Mouse (Mus musculus): ENCODE data around the gene Rac2. TPM values are rescaled to one million over a fixed set of nuclear protein-coding genes. Genes with fewer than 3 reads are reported as not detected.

The Rac2 gene
- total and polyA plus RNA-seq, 3 experiments = 160 to 942 (median 453) TPM

Other genes with a start within 250 kb of the Rac2 start
- 146 and 179 TPM in 2 replicates for gene Csf2rb, start 247.0 kb downstream of the Rac2 start, total RNA-seq (2012; rRNA removed)
- gene Csf2rb, start 247.0 kb downstream of the Rac2 start, total RNA-seq (2014; rRNA removed) = 124 and 134 TPM in 2 replicates
- 222 and 269 TPM in 2 replicates for gene Csf2rb, start 247.0 kb downstream of the Rac2 start, polyA plus RNA-seq (2012; ENCODE audit: insufficient read length, low read depth)
- gene Tex33, start 176.9 kb downstream of the Rac2 start, total RNA-seq (2012; rRNA removed) = not detected in 2 replicates
- gene Tex33, start 176.9 kb downstream of the Rac2 start, total RNA-seq (2014; rRNA removed) = not detected in 2 replicates
- gene Tex33, start 176.9 kb downstream of the Rac2 start, polyA plus RNA-seq (2012; ENCODE audit: insufficient read length, low read depth) = not detected in 2 replicates
- 1.8 and 2.0 TPM in 2 replicates for gene Tst, start 166.9 kb downstream of the Rac2 start, total RNA-seq (2012; rRNA removed)
- gene Tst, start 166.9 kb downstream of the Rac2 start, total RNA-seq (2014; rRNA removed) = 0.66 and 0.67 TPM in 2 replicates
- 0.56 and 0.57 TPM in 2 replicates for gene Tst, start 166.9 kb downstream of the Rac2 start, polyA plus RNA-seq (2012; ENCODE audit: insufficient read length, low read depth)
- 33.0 and 46.3 TPM in 2 replicates for gene Mpst, start 166.4 kb downstream of the Rac2 start, total RNA-seq (2012; rRNA removed)
- 18.1 and 27.0 TPM in 2 replicates for gene Mpst, start 166.4 kb downstream of the Rac2 start, total RNA-seq (2014; rRNA removed)
- 21.5 and 24.4 TPM in 2 replicates for gene Mpst, start 166.4 kb downstream of the Rac2 start, polyA plus RNA-seq (2012; ENCODE audit: insufficient read length, low read depth)
- gene Kctd17, start 144.2 kb downstream of the Rac2 start, total RNA-seq (2012; rRNA removed) = not detected in 2 replicates
- gene Kctd17, start 144.2 kb downstream of the Rac2 start, total RNA-seq (2014; rRNA removed) = not detected in 2 replicates
- gene Kctd17, start 144.2 kb downstream of the Rac2 start, polyA plus RNA-seq (2012; ENCODE audit: insufficient read length, low read depth) = not detected in 2 replicates
- 0.08 and 0.34 TPM in 2 replicates for gene Tmprss6, start 104.1 kb downstream of the Rac2 start, total RNA-seq (2012; rRNA removed)
- gene Tmprss6, start 104.1 kb downstream of the Rac2 start, total RNA-seq (2014; rRNA removed) = 0.24 TPM in 2 replicates
- gene Tmprss6, start 104.1 kb downstream of the Rac2 start, polyA plus RNA-seq (2012; ENCODE audit: insufficient read length, low read depth) = 0.54 and 0.70 TPM in 2 replicates
- 31.2 and 34.3 TPM in 2 replicates for gene Il2rb, start 77.5 kb downstream of the Rac2 start, total RNA-seq (2012; rRNA removed)
- gene Il2rb, start 77.5 kb downstream of the Rac2 start, total RNA-seq (2014; rRNA removed) = 26.0 and 32.1 TPM in 2 replicates
- gene Il2rb, start 77.5 kb downstream of the Rac2 start, polyA plus RNA-seq (2012; ENCODE audit: insufficient read length, low read depth) = 47.2 and 60.0 TPM in 2 replicates
- gene C1qtnf6, start 41.4 kb downstream of the Rac2 start, total RNA-seq (2012; rRNA removed) = 4.1 and 6.3 TPM in 2 replicates
- 5.0 and 5.7 TPM in 2 replicates for gene C1qtnf6, start 41.4 kb downstream of the Rac2 start, total RNA-seq (2014; rRNA removed)
- 27.7 and 28.1 TPM in 2 replicates for gene C1qtnf6, start 41.4 kb downstream of the Rac2 start, polyA plus RNA-seq (2012; ENCODE audit: insufficient read length, low read depth)
- not detected in 2 replicates for gene Sstr3, start 28.1 kb downstream of the Rac2 start, total RNA-seq (2012; rRNA removed)
- gene Sstr3, start 28.1 kb downstream of the Rac2 start, total RNA-seq (2014; rRNA removed) = not detected in 2 replicates
- 0.14 and 0.36 TPM in 2 replicates for gene Sstr3, start 28.1 kb downstream of the Rac2 start, polyA plus RNA-seq (2012; ENCODE audit: insufficient read length, low read depth)
- gene Cyth4, start 24.3 kb upstream of the Rac2 start, total RNA-seq (2012; rRNA removed) = 42.2 and 51.9 TPM in 2 replicates
- gene Cyth4, start 24.3 kb upstream of the Rac2 start, total RNA-seq (2014; rRNA removed) = 38.6 and 39.2 TPM in 2 replicates
- gene Cyth4, start 24.3 kb upstream of the Rac2 start, polyA plus RNA-seq (2012; ENCODE audit: insufficient read length, low read depth) = 75.3 and 80.5 TPM in 2 replicates
- gene Elfn2, start 146.0 kb upstream of the Rac2 start, total RNA-seq (2012; rRNA removed) = not detected in 2 replicates
- gene Elfn2, start 146.0 kb upstream of the Rac2 start, total RNA-seq (2014; rRNA removed) = not detected in 2 replicates
- 0.06 TPM in 1 of 2 replicates, not detected in the other for gene Elfn2, start 146.0 kb upstream of the Rac2 start, polyA plus RNA-seq (2012; ENCODE audit: insufficient read length, low read depth)
- 35.2 and 43.2 TPM in 2 replicates for gene Mfng, start 200.7 kb upstream of the Rac2 start, total RNA-seq (2012; rRNA removed)
- gene Mfng, start 200.7 kb upstream of the Rac2 start, total RNA-seq (2014; rRNA removed) = 46.5 and 52.5 TPM in 2 replicates
- gene Mfng, start 200.7 kb upstream of the Rac2 start, polyA plus RNA-seq (2012; ENCODE audit: insufficient read length, low read depth) = 57.7 and 63.7 TPM in 2 replicates
- 0.08 TPM in 1 of 2 replicates, not detected in the other for gene Card10, start 230.3 kb upstream of the Rac2 start, total RNA-seq (2012; rRNA removed)
- gene Card10, start 230.3 kb upstream of the Rac2 start, total RNA-seq (2014; rRNA removed) = not detected in 2 replicates
- gene Card10, start 230.3 kb upstream of the Rac2 start, polyA plus RNA-seq (2012; ENCODE audit: insufficient read length, low read depth) = not detected in 2 replicates

All from CH12.LX (cell line).